Mouse (Mus musculus): ENCODE results near the gene Zscan22. TPM values are rescaled to one million over a fixed set of nuclear protein-coding genes. Genes with fewer than 3 reads are reported as not detected.
"Not testable (repeated sequence)": the region's sequence is repeated elsewhere in the genome, so short reads cannot be mapped to it uniquely, and the experiment has no call there.

The Zscan22 gene
- 5.1 and 5.7 TPM in 2 replicates for total RNA-seq (2012; rRNA removed)

DNA sequence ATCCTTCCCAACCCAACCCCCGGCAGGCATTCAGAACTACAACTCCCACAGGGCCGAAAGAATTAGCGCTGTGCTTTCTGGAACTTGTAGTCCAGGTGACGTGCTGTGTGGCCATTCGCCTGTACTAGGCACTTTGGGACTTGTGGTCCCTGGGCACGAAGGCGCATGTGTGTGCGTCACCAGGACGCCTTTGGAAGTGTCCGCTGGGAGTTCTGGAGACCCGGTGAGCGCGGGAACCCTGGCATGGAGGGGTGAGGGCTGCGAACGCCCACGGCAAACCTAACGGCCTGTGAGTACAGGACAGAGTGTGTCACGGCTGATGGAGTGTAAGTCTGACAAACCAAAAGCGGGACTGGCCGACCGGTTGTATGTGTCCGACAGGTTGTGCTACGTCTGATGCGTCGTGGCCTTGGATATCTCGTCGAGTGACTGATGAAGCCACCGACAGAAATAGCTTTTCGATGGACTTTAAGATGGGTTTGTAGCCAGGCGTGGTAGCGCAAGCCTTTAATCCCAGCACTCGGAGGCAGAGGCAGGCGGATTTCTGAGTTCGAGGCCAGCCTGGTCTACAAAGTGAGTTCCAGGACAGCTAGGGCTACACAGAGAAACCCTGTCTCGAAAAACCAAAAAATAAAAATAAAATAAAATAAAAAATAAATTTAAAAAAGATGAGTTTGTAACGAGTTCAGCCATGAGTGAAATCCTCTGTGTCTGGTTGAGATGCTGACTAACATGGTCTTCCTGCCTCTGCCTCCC lies at the start of gene Zscan22:
Gene Zscan22 (plus strand): TSS at position 161 of the 756 bp plus-strand sequence.
- TF ChIP-seq MAFK (IDR thresholded peaks at IDR 0.05; ENCODE audit: insufficient read depth, low read depth, low read length), result no peak
- no peak for TF ChIP-seq ZNF384 (IDR thresholded peaks at IDR 0.05; ENCODE audit: low read depth, low read length)
- TF ChIP-seq CHD2 (IDR thresholded peaks at IDR 0.05; ENCODE audit: low read depth, low read length), result peak; percentile 76; the same call in 1 of the 2 replicates
- TF ChIP-seq ZC3H11A (IDR thresholded peaks at IDR 0.05; ENCODE audit: borderline replicate concordance, low read depth, low read length), result no peak
- TF ChIP-seq HCFC1 (IDR thresholded peaks at IDR 0.05; ENCODE audit: borderline replicate concordance, insufficient read depth, low read length), result peak; percentile 100
- peaks cover 0 to 2% of the 10 kb centered on the region in 2 experiments; a peak in 1 of 4 replicates for H3K4me1 ChIP-seq (ENCODE audit: control insufficient read depth in 2 of 2, insufficient read depth in 2 of 2, low read length in 2 of 2, poor library complexity in 1 of 2)
- H3K9ac ChIP-seq (ENCODE audit: insufficient read depth, low read depth, low read length, poor library complexity, severe bottlenecking), result peak within 1 kb of the TSS; percentile 75
- DNase-seq (ENCODE audit: low read depth, low spot score), result peak; percentile 88
- H3K27ac ChIP-seq (ENCODE audit: insufficient read depth, low read depth, low read length, poor library complexity, severe bottlenecking), result no peak within 1 kb of the TSS
- in situ Hi-C loops (cut with MboI; ENCODE audit: low sequenced_read_pairs in 2 of 2, unreplicated experiment in 2 of 2), result no loop called here
- no peaks in the 10 kb centered on the region for H3K36me3 ChIP-seq (ENCODE audit: control insufficient read depth, insufficient read depth, low read length, poor library complexity, severe bottlenecking)
- H3K4me3 ChIP-seq (ENCODE audit: insufficient read depth in 1 of 2, low read depth in 1 of 2, low read length in 2 of 2, poor library complexity in 1 of 2, severe bottlenecking in 1 of 2), result peak within 1 kb of the TSS; percentile 80 to 85
- H3K9me3 ChIP-seq (ENCODE audit: control insufficient read depth, insufficient read depth, low read depth, low read length), result no peaks in the 10 kb centered on the region

DNA sequence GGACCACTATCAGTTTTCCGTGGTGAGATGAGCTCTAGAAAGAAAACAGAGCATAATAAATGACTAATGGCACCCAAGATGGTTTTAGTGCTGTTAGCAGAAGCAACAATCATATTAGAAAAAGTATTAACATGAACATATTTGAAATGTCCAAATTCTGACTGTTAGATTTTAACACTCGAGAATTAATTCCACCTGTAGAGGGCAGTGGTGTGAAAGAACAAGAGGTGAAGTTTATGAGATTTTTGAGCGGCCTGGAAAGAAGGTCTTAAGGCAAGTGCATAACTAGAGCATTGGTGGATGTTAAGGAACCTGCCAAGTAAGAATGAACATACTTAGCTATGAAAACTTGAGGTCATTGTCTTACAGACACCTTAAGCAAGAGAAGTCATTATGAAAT lies 23.3 kb upstream of the Zscan22 start:
- DNase-seq (ENCODE audit: low read depth, low spot score), result peak; percentile 37
- Histone ChIP-seq H3K9ac (ENCODE audit: insufficient read depth, low read depth, low read length, poor library complexity, severe bottlenecking) (no peak overlapping the region), H3K36me3 (ENCODE audit: control insufficient read depth, insufficient read depth, low read length, poor library complexity, severe bottlenecking) (no peaks in the 10 kb centered on the region), H3K9me3 (ENCODE audit: control insufficient read depth, insufficient read depth, low read depth, low read length) (no peaks in the 10 kb centered on the region), H3K4me1 (ENCODE audit: control insufficient read depth in 2 of 2, insufficient read depth in 2 of 2, low read length in 2 of 2, poor library complexity in 1 of 2) (no peaks in the 10 kb centered on the region), H3K27ac (ENCODE audit: insufficient read depth, low read depth, low read length, poor library complexity, severe bottlenecking) (no peak overlapping the region), H3K4me3 (ENCODE audit: insufficient read depth in 1 of 2, low read depth in 1 of 2, low read length in 2 of 2, poor library complexity in 1 of 2, severe bottlenecking in 1 of 2) (no peak overlapping the region)
- no peak for TF ChIP-seq MAFK (IDR thresholded peaks at IDR 0.05; ENCODE audit: insufficient read depth, low read depth, low read length)
- TF ChIP-seq HCFC1 (IDR thresholded peaks at IDR 0.05; ENCODE audit: borderline replicate concordance, insufficient read depth, low read length), result no peak
- TF ChIP-seq CHD2 (IDR thresholded peaks at IDR 0.05; ENCODE audit: low read depth, low read length), result no peak
- no peak for TF ChIP-seq ZNF384 (IDR thresholded peaks at IDR 0.05; ENCODE audit: low read depth, low read length)
- TF ChIP-seq ZC3H11A (IDR thresholded peaks at IDR 0.05; ENCODE audit: borderline replicate concordance, low read depth, low read length), result no peak
- in situ Hi-C loops (cut with MboI; ENCODE audit: low sequenced_read_pairs in 2 of 2, unreplicated experiment in 2 of 2), result no loop called here

DNA sequence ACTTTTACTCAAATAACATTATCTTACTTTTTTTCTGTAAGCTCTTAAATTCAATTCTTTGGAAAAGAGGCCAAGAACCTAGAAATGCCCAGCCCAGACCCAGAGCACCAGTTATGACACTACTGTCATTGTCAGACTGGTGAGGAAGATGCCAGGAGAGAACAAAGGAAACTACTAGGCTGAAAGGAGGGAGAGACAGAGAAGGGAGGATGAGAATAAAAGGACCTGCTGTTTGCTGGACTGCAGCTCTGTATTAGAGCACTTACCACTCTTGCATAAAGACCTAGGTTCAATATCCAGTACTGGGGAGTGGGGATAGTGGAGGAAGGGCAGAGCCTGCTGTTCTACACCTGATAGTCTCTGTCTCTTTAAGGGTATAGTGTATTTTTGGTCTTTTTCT lies 17.6 kb upstream of the Zscan22 start:
- Histone ChIP-seq H3K27ac (ENCODE audit: insufficient read depth, low read depth, low read length, poor library complexity, severe bottlenecking) (no peak overlapping the region), H3K4me1 (ENCODE audit: control insufficient read depth in 2 of 2, insufficient read depth in 2 of 2, low read length in 2 of 2, poor library complexity in 1 of 2) (peaks cover 0 to 4% of the 10 kb centered on the region in 2 experiments; a peak in 1 of 4 replicates), H3K9me3 (ENCODE audit: control insufficient read depth, insufficient read depth, low read depth, low read length) (no peaks in the 10 kb centered on the region), H3K9ac (ENCODE audit: insufficient read depth, low read depth, low read length, poor library complexity, severe bottlenecking) (no peak overlapping the region), H3K36me3 (ENCODE audit: control insufficient read depth, insufficient read depth, low read length, poor library complexity, severe bottlenecking) (peaks cover 2% of the 10 kb centered on the region; the same call in 1 of the 2 replicates), H3K4me3 (ENCODE audit: insufficient read depth in 1 of 2, low read depth in 1 of 2, low read length in 2 of 2, poor library complexity in 1 of 2, severe bottlenecking in 1 of 2) (no peak overlapping the region)
- in situ Hi-C loops (cut with MboI; ENCODE audit: low sequenced_read_pairs in 2 of 2, unreplicated experiment in 2 of 2), result no loop called here
- TF ChIP-seq MAFK (IDR thresholded peaks at IDR 0.05; ENCODE audit: insufficient read depth, low read depth, low read length), result no peak
- TF ChIP-seq CHD2 (IDR thresholded peaks at IDR 0.05; ENCODE audit: low read depth, low read length), result no peak
- no peak for TF ChIP-seq ZNF384 (IDR thresholded peaks at IDR 0.05; ENCODE audit: low read depth, low read length)
- no peak for TF ChIP-seq ZC3H11A (IDR thresholded peaks at IDR 0.05; ENCODE audit: borderline replicate concordance, low read depth, low read length)
- no peak for TF ChIP-seq HCFC1 (IDR thresholded peaks at IDR 0.05; ENCODE audit: borderline replicate concordance, insufficient read depth, low read length)
- no peak for DNase-seq (ENCODE audit: low read depth, low spot score)

DNA sequence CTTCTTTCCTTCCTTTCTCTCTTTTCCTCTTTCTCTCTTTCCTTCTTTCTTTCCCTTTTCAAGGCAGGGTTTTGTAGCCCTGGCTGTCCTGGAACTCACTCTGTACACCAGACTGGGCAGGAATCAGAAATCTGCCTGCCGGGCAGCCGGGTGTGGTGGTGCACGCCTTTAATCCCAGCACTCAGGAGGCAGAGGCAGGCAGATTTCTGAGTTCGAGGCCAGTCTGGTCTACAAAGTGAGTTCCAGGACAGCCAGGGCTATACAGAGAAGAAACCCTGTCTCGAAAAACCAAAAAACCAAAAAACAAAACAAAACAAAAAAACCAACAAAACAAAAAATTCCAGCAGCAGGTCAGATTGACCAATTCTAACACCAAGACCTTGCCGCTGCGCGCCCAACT lies 17.1 kb upstream of the Zscan22 start:
- H3K4me1 ChIP-seq (ENCODE audit: control insufficient read depth in 2 of 2, insufficient read depth in 2 of 2, low read length in 2 of 2, poor library complexity in 1 of 2); H3K36me3 ChIP-seq (ENCODE audit: control insufficient read depth, insufficient read depth, low read length, poor library complexity, severe bottlenecking); H3K27ac ChIP-seq (ENCODE audit: insufficient read depth, low read depth, low read length, poor library complexity, severe bottlenecking); H3K9me3 ChIP-seq (ENCODE audit: control insufficient read depth, insufficient read depth, low read depth, low read length); in situ Hi-C loops (cut with MboI; ENCODE audit: low sequenced_read_pairs in 2 of 2, unreplicated experiment in 2 of 2); DNase-seq (ENCODE audit: low read depth, low spot score): not testable (repeated sequence)
- peak overlapping the region; percentile 58; the same call in 1 of the 2 replicates for H3K9ac ChIP-seq (ENCODE audit: insufficient read depth, low read depth, low read length, poor library complexity, severe bottlenecking)
- peak overlapping the region; percentile 55 to 92 for H3K4me3 ChIP-seq (ENCODE audit: insufficient read depth in 1 of 2, low read depth in 1 of 2, low read length in 2 of 2, poor library complexity in 1 of 2, severe bottlenecking in 1 of 2)

Measured in ES-E14 (cell line).